ENCODE assay signal across 9 mouse cellular contexts in the genomic region with DNA sequence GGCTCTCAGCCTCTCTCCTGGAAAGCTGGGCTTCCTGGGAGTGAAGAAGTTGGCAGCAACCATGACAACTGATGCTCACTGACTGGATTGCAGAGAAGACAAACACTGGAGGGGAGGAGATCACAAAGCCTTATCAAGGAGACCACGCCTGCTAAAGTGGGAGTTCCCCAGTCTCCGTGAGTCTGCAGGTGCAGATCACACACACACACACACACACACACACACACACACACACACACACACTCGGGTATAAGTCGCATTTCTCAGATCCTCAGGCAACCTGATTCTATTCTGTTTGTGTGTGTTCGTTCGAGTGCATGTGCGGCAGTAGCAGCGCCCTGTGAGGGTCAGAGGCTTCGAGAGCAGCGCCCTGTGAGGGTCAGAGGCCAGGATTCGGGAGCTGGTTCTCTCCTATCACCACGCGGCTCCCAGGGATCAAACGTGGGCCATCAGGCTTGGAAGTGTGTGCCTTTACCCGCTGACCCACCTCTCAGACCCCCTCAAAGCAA. TPM values are rescaled to one million over a fixed set of nuclear protein-coding genes. Genes with fewer than 3 reads are reported as not detected.
DNase-seq lines count a peak whose midpoint lies in the region; ATAC-seq and TF ChIP-seq lines count a peak whose summit lies in the region.
"Had no signal": no experiment of that assay in that cellular context is flagged by ENCODE, and none has a peak within 500 bp of the region (broad histone marks: within the 10 kb centered on the region; RNA-seq: fewer than 3 reads in every experiment).

No protein-coding gene starts in this region.

- H3K4me1 ChIP-seq in kidney, embryonic 15.5 days: peaks cover 25% of the 10 kb centered on the region
- H3K4me1 ChIP-seq in lung, embryonic 15.5 days: peaks cover 16% of the 10 kb centered on the region
- peaks cover 10% of the 10 kb centered on the region for H3K4me1 ChIP-seq in small intestine, adult 2 months (ENCODE audit: control insufficient read depth, insufficient read depth, insufficient read length, low read length)

- no peak overlapping the region for H3K27ac ChIP-seq in kidney, embryonic 15.5 days
- peak overlapping the region; percentile 66 for H3K27ac ChIP-seq in lung, embryonic 15.5 days
- H3K27ac ChIP-seq in small intestine, adult 2 months (ENCODE audit: insufficient read depth, low read depth, low read length): no peak overlapping the region
- H3K27ac ChIP-seq: limb, embryonic 13.5 days had no signal

- WGBS in kidney, embryonic 15.5 days: 22% methylated on average over 15 of the region's 15 CpGs
- 18% methylated on average over 15 of the region's 15 CpGs for WGBS in lung, embryonic 15.5 days
- 19% methylated on average over 15 of the region's 15 CpGs for WGBS in small intestine, adult 2 months

- TF ChIP-seq CTCF in small intestine, adult 2 months (IDR thresholded peaks at IDR 0.05; ENCODE audit: extremely low read depth, insufficient read length, insufficient replicate concordance, low read depth, low read length): no peak

- H3K36me3 ChIP-seq in kidney, embryonic 15.5 days: no peaks in the 10 kb centered on the region
- no peaks in the 10 kb centered on the region for H3K36me3 ChIP-seq in lung, embryonic 15.5 days
- no peaks in the 10 kb centered on the region for H3K36me3 ChIP-seq in small intestine, adult 2 months (ENCODE audit: control insufficient read depth, insufficient read depth, low read length)
- H3K36me3 ChIP-seq: limb, embryonic 13.5 days had no signal

- H3K4me2 ChIP-seq in kidney, embryonic 15.5 days: peak overlapping the region; percentile 33; the same call in 1 of the 2 replicates
- peak overlapping the region; percentile 7; the same call in 1 of the 2 replicates for H3K4me2 ChIP-seq in lung, embryonic 15.5 days
- H3K4me2 ChIP-seq: limb, embryonic 13.5 days had no signal

- no peaks in the 10 kb centered on the region for H3K9me3 ChIP-seq in kidney, embryonic 15.5 days (replicated peaks)
- no peaks in the 10 kb centered on the region for H3K9me3 ChIP-seq in lung, embryonic 15.5 days
- H3K9me3 ChIP-seq: limb, embryonic 13.5 days had no signal

- DNase-seq in kidney, adult 18-20 months: no peak
- DNase-seq in embryo, embryonic 9.5 days (ENCODE audit: extremely low spot score): peak; percentile 56
- DNase-seq in urinary bladder, postnatal 4 days (ENCODE audit: low spot score in 2 of 2): no peak
- no peak for DNase-seq in frontal cortex, postnatal 10 days (ENCODE audit: low spot score in 2 of 2)
- no peak for DNase-seq in left cerebral cortex, adult 18-20 months (ENCODE audit: low spot score in 2 of 2)

- no peak; the same call in 1 of the 2 replicates for ATAC-seq in kidney, embryonic 15.5 days (replicated peaks; ENCODE audit: low FRiP score)
- peak; percentile 57 for ATAC-seq in lung, embryonic 15.5 days (ENCODE audit: borderline replicate concordance, extremely low read depth, low FRiP score, low TSS enrichment)

- no peaks in the 10 kb centered on the region for H3K27me3 ChIP-seq in kidney, embryonic 15.5 days
- H3K27me3 ChIP-seq in lung, embryonic 15.5 days: no peaks in the 10 kb centered on the region
- H3K27me3 ChIP-seq in small intestine, adult 2 months (ENCODE audit: control insufficient read depth, insufficient read depth, low read length): no peaks in the 10 kb centered on the region
- H3K27me3 ChIP-seq: limb, embryonic 13.5 days had no signal

- TF ChIP-seq POLR2A in small intestine, adult 2 months (IDR thresholded peaks at IDR 0.05; ENCODE audit: low read depth, low read length): no peak

- H3K9ac ChIP-seq in kidney, embryonic 15.5 days: no peak overlapping the region
- no peak overlapping the region for H3K9ac ChIP-seq in lung, embryonic 15.5 days
- H3K9ac ChIP-seq: limb, embryonic 13.5 days had no signal

- no peak overlapping the region for H3K4me3 ChIP-seq in kidney, embryonic 15.5 days (replicated peaks)
- H3K4me3 ChIP-seq in lung, embryonic 15.5 days: no peak overlapping the region
- peak overlapping the region; percentile 38 for H3K4me3 ChIP-seq in small intestine, adult 2 months (ENCODE audit: low read depth, low read length)
- H3K4me3 ChIP-seq: limb, embryonic 13.5 days had no signal

RNA-seq across cellular contexts. Expression of gene Ppp1cb, which starts 36.5 kb away (rescaled TPM):
- polyA plus RNA-seq in kidney, embryonic 15.5 days (2015; fragmentation: Nextera tagmentation; extraction: Ambion mirVana): 213 and 221 TPM in 2 replicates
- polyA plus RNA-seq in lung, embryonic 15.5 days (2015; fragmentation: Nextera tagmentation; extraction: Ambion mirVana): 186 and 196 TPM in 2 replicates
- polyA plus RNA-seq in small intestine, adult 2 months (2012; rRNA removed): 2.2 and 4.5 TPM in 2 replicates
- total RNA-seq in left cerebral cortex, adult 18-20 months (2021): 100 to 1,000 TPM; 430 TPM

Comparison
In these comparisons a context has a peak if more than half of its experiments do, and no peak if none do; other contexts are left out.
1. RNA of gene Ppp1cb, which starts 36.5 kb away (polyA plus RNA-seq): 213 to 221 TPM in kidney, embryonic 15.5 days and 186 to 196 TPM in lung, embryonic 15.5 days; 2.2 to 4.5 TPM in small intestine, adult 2 months; every median in the first group is over 10 times any median in the second.